Mouse (Mus musculus): ENCODE measurements around the gene Igf1r. TPM values are rescaled to one million over a fixed set of nuclear protein-coding genes. Genes with fewer than 3 reads are reported as not detected.

Igf1r gene
- polyA plus RNA-seq, 1 experiment from 2014 or later: 47.2 TPM

DNA sequence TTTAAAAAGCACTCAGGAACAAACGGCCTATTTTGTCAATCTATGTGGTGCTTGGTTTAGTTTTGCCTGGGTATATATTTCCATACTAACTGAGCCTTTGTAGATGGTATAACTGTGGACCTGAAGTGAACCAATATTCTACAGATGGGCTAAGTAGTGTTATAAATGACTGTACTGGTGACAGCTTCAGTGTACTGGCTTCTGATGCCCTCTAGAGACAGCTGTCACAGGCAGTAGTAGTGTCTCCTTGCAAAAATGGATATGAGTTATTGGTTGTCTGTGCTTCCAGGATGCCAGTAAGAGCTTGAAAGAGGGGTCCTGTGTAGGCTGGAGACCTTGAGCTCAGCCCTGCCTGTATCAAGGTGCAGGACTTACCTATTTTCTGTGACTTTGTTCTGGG lies 227.0 kb downstream of the Igf1r start:
- H3K9ac ChIP-seq (replicated peaks): no peak overlapping the region
- no peaks in the 10 kb centered on the region for H3K9me3 ChIP-seq
- 98% methylated on average over 1 of the region's 1 CpGs for WGBS
- H3K27me3 ChIP-seq: no peaks in the 10 kb centered on the region
- no peak overlapping the region for H3K4me2 ChIP-seq
- no peak for ATAC-seq (ENCODE audit: insufficient number of reproducible peaks, insufficient read depth, low FRiP score, low TSS enrichment, low read depth)
- H3K4me1 ChIP-seq (replicated peaks): peaks cover 14% of the 10 kb centered on the region
- no peak overlapping the region for H3K27ac ChIP-seq
- H3K36me3 ChIP-seq: peaks cover 69% of the 10 kb centered on the region
- no peak overlapping the region for H3K4me3 ChIP-seq (replicated peaks)

DNA sequence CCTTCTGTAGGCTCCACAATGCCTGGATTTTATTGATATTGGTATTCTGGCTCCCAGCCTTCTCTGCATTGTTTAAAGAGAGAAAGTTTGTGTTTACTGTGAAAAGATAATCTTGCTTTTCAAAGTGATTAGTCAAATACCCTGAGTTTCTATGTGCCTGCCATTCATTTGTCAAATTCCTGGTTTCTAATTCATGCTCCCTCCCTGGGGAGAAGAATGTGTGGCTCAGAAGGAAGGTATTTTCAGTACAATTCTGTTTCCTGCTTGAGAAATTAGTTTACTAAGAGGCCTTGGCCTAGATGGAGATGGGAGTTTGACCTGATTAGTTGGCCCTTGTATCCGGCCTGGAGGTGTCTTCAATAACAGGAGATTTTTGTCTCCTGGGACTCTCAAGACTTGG lies 228.5 kb downstream of the Igf1r start:
- 79% methylated on average over 1 of the region's 1 CpGs for WGBS
- Histone ChIP-seq H3K27ac (no peak overlapping the region), H3K9ac (replicated peaks) (no peak overlapping the region), H3K4me2 (no peak overlapping the region), H3K27me3 (no peaks in the 10 kb centered on the region), H3K4me3 (replicated peaks) (no peak overlapping the region), H3K9me3 (no peaks in the 10 kb centered on the region), H3K36me3 (peaks cover 71% of the 10 kb centered on the region), H3K4me1 (replicated peaks) (peaks cover 14% of the 10 kb centered on the region)
- no peak for ATAC-seq (ENCODE audit: insufficient number of reproducible peaks, insufficient read depth, low FRiP score, low TSS enrichment, low read depth)

DNA sequence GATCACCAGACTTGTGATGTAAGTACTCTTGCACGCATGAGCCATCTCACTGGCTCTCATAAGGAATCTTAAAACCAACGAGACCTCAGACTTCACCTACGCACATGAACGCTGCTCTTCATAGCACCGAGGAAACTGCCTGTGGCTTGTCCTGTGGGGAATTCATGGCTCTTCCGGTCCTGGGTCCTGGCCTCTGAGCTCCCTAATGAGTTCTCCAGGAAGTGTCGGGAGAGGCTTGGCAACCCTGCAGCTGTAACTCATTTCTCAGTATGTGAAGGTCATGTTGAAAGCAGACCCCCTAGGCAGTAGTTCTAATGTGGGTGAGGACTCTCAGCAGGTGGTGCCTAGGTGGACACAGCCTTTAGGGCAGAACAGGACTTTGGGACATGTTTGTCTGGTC lies 229.4 kb downstream of the Igf1r start:
- Histone ChIP-seq H3K4me1 (replicated peaks) (peaks cover 14% of the 10 kb centered on the region), H3K4me3 (replicated peaks) (no peak overlapping the region), H3K27me3 (no peaks in the 10 kb centered on the region), H3K36me3 (peaks cover 68% of the 10 kb centered on the region), H3K9ac (replicated peaks) (no peak overlapping the region), H3K27ac (no peak overlapping the region), H3K4me2 (no peak overlapping the region), H3K9me3 (no peaks in the 10 kb centered on the region)
- ATAC-seq (ENCODE audit: insufficient number of reproducible peaks, insufficient read depth, low FRiP score, low TSS enrichment, low read depth): no peak
- 33% methylated on average over 7 of the region's 7 CpGs for WGBS

DNA sequence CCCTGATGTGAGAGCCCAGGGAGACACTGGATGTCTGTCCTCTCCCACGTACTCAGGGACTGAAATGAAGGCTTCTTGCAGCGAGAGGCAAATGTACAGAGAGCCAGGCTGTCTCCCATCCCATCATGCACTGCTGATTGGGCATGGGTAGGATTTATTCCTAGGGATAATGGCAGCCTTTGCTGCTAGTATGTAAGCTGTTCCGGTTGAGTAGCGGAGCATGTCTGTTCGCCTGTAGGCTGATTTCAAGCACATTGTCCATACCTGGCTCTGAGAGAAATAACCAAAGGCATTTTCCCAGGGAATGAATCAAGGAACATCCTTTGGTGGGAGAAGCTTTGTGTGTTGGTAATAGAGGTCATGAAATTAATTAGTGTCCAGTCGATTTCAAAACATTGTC lies 230.1 kb downstream of the Igf1r start:
- Histone ChIP-seq H3K27me3 (no peaks in the 10 kb centered on the region), H3K9me3 (no peaks in the 10 kb centered on the region), H3K36me3 (peaks cover 71% of the 10 kb centered on the region), H3K4me3 (replicated peaks) (no peak overlapping the region), H3K27ac (no peak overlapping the region), H3K9ac (replicated peaks) (no peak overlapping the region), H3K4me2 (no peak overlapping the region), H3K4me1 (replicated peaks) (peaks cover 14% of the 10 kb centered on the region)
- no peak for ATAC-seq (ENCODE audit: insufficient number of reproducible peaks, insufficient read depth, low FRiP score, low TSS enrichment, low read depth)
- 92% methylated on average over 6 of the region's 6 CpGs for WGBS

DNA sequence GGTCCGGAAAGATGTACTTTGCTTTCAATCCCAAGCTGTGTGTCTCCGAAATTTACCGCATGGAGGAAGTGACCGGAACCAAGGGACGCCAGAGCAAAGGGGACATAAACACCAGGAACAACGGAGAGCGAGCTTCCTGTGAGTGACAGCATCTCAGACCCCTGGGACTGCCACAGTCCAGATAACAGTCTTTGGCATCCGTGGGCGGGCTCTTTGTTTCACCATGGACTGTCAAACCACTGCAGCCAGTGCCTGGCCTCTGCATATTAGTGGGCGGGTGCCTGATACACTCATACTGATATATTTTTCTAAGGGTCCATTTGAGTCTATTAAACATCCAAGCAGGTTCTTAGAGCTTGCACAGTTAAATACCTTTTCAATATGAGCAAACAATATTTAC lies 230.8 kb downstream of the Igf1r start:
- Histone ChIP-seq H3K4me2 (no peak overlapping the region), H3K27me3 (no peaks in the 10 kb centered on the region), H3K9ac (replicated peaks) (no peak overlapping the region), H3K27ac (no peak overlapping the region), H3K36me3 (peaks cover 72% of the 10 kb centered on the region), H3K4me1 (replicated peaks) (peaks cover 14% of the 10 kb centered on the region), H3K4me3 (replicated peaks) (no peak overlapping the region), H3K9me3 (no peaks in the 10 kb centered on the region)
- 91% methylated on average over 10 of the region's 10 CpGs for WGBS
- no peak for ATAC-seq (ENCODE audit: insufficient number of reproducible peaks, insufficient read depth, low FRiP score, low TSS enrichment, low read depth)

DNA sequence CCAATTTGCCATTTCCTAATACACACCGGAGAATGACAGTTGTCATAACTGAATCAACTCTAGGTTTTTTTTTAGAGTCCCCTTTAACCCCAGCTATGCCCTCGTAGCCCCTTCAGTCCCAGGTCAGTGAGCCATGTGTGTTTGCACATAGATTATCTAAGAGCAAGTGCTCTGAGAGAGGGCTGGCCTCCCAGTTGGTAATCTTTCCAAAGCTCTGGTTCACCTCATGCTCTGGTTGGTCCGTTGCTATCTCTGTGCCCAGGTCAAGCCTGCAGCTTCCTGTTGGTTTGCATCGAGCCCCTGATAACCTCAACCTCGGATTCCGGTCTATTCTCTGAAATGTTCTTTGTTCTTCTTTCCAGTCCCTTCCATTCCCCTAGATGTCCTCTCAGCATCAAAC lies 236.6 kb downstream of the Igf1r start:
- no peak for ATAC-seq (ENCODE audit: insufficient number of reproducible peaks, insufficient read depth, low FRiP score, low TSS enrichment, low read depth)
- Histone ChIP-seq H3K9ac (replicated peaks) (no peak overlapping the region), H3K9me3 (no peaks in the 10 kb centered on the region), H3K4me3 (replicated peaks) (no peak overlapping the region), H3K4me2 (no peak overlapping the region), H3K27me3 (no peaks in the 10 kb centered on the region), H3K4me1 (replicated peaks) (no peaks in the 10 kb centered on the region), H3K27ac (no peak overlapping the region), H3K36me3 (peaks cover 96% of the 10 kb centered on the region)
- WGBS: 91% methylated on average over 6 of the region's 6 CpGs

DNA sequence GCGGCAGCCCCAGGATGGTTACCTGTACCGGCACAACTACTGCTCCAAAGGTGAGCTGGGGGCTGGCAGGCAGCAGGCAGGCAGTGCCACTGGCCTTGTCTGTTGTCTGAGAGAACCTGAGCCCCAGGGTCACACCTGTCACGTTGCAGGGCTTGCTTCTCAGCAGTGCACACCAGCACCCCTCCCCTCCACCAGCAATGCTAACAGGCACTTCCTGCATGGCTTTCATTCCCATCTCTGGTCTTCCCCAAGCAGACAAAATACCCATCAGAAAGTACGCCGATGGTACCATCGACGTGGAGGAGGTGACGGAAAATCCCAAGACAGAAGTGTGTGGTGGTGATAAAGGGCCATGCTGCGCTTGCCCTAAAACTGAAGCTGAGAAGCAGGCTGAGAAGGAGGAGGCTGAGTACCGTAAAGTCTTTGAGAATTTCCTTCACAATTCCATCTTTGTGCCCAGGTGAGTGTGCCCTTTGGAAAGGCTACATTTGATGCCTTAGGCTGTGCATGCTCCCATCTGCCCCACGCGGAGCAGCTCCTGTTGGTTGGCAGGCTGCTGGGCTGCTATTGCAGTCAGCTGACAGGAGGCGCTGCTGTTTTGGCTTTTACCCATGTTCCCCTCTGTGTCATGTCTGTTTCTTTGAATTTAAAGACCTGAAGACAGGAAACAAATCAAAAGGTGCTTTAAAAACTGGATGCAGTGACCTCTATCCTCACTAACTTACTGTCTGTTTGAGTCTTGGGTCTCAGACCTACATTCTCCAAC lies 237.2 kb downstream of the Igf1r start:
- Histone ChIP-seq H3K4me1 (replicated peaks) (no peaks in the 10 kb centered on the region), H3K27me3 (no peaks in the 10 kb centered on the region), H3K4me3 (replicated peaks) (no peak overlapping the region), H3K36me3 (peaks cover 96% of the 10 kb centered on the region), H3K4me2 (no peak overlapping the region), H3K9me3 (no peaks in the 10 kb centered on the region), H3K27ac (no peak overlapping the region), H3K9ac (replicated peaks) (no peak overlapping the region)
- WGBS: 92% methylated on average over 13 of the region's 13 CpGs
- ATAC-seq (ENCODE audit: insufficient number of reproducible peaks, insufficient read depth, low FRiP score, low TSS enrichment, low read depth): no peak

DNA sequence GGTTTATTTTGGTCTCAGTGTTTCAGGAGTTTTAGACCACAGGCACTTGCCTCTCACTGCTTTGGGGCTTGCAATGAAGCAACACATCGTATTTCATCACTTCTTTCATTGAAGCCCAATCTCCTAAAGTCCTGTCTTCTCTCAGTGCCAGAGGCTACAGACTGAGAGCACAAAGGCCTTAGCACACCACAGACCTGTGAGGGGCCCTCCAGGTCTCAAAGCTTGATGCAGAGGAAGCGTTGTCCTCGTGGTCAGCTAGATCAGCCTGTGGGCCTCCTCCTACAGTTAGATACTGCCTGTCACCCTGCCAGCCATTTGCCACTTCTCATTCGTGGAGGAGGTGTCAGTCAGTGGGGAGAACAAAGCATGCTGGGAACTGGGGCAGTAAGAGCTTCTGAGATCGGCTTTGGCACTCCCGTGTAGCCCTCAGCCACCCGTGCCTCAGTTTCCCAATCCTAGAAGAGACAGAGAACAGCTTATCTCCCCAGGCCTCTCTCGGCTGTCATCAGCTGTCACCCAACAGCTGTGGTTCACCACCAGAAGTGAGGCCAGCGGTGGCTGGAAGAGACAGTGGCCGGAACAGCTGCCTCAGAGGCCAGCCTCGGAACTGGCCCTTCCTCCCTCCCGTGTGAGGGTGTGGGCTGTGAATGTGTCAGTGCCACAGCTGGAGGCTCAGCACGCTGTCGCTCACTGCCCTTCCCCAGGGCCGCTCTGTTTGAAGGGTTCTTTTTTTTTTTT lies 241.5 kb downstream of the Igf1r start:
- no peak overlapping the region for H3K27ac ChIP-seq
- no peak overlapping the region for H3K4me2 ChIP-seq
- H3K9ac ChIP-seq (replicated peaks): no peak overlapping the region
- H3K4me1 ChIP-seq (replicated peaks): no peaks in the 10 kb centered on the region
- H3K9me3 ChIP-seq: no peaks in the 10 kb centered on the region
- H3K4me3 ChIP-seq (replicated peaks): no peak overlapping the region
- peaks cover 99% of the 10 kb centered on the region for H3K36me3 ChIP-seq
- no peak for ATAC-seq (ENCODE audit: insufficient number of reproducible peaks, insufficient read depth, low FRiP score, low TSS enrichment, low read depth)
- no peaks in the 10 kb centered on the region for H3K27me3 ChIP-seq
- WGBS: 80% methylated on average over 15 of the region's 15 CpGs

DNA sequence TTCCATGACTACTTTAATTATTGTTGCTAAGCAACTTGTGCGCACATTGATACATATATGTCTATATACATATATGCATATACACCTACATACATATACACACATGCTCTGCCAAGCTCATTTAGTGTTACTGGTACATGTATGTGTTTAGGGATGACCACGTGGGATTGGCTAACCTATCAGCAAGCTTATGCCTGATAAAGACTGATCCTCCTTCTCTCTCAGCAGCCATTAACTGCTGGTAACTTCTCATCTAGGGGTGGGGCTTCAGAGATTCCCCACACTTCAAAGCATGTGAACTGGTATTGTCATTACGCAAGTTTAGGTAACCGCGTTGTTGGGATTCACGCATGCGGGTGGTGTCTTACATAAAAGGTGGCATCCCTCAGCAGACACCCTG lies 247.0 kb downstream of the Igf1r start:
- WGBS: 96% methylated on average over 7 of the region's 7 CpGs
- peaks cover 99% of the 10 kb centered on the region for H3K36me3 ChIP-seq

DNA sequence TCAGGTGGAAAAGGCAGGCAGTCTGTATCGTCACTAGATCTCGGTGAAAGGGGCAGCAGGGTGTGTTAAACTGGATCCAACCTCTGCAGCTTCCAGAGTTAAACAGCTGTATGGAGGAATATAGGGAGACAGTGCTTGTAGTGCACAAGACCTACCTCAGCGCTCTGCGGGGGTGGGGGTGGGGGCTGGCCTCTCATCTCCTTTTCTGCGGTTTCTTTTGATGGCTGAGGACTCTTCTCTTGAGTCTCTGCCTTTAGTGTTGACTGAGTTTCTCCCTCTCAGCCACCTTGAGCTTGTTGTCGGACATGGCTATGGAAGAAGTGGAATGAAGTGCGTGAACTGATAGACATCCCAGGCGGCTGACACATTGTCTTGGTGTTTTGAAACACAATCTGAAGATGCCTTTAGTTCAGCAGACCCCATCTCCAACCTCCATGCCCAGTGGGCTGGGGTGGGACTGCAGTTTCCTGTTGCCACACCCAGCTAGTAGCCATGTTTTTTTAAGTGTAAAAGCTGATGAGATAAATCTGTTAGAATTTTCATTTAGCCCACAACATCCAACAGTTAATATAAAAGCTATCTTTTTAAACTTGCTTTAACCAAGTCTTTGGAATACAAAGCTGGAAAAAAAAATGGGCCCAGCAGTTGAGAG lies 253.3 kb downstream of the Igf1r start:
- Histone ChIP-seq H3K9me3 (no peaks in the 10 kb centered on the region), H3K27me3 (no peaks in the 10 kb centered on the region), H3K4me3 (replicated peaks) (no peak overlapping the region), H3K9ac (replicated peaks) (no peak overlapping the region), H3K4me2 (no peak overlapping the region), H3K36me3 (peaks cover 99% of the 10 kb centered on the region), H3K27ac (no peak overlapping the region), H3K4me1 (replicated peaks) (no peaks in the 10 kb centered on the region)
- 90% methylated on average over 8 of the region's 8 CpGs for WGBS
- ATAC-seq (ENCODE audit: insufficient number of reproducible peaks, insufficient read depth, low FRiP score, low TSS enrichment, low read depth): no peak

More for the DNA sequence above, 247.0 kb downstream of the Igf1r start:
- H3K27me3 ChIP-seq: no peaks in the 10 kb centered on the region
- no peak overlapping the region for H3K27ac ChIP-seq
- H3K9me3 ChIP-seq: no peaks in the 10 kb centered on the region
- ATAC-seq (ENCODE audit: insufficient number of reproducible peaks, insufficient read depth, low FRiP score, low TSS enrichment, low read depth): no peak
- H3K9ac ChIP-seq (replicated peaks): no peak overlapping the region
- H3K4me2 ChIP-seq: no peak overlapping the region
- no peaks in the 10 kb centered on the region for H3K4me1 ChIP-seq (replicated peaks)
- no peak overlapping the region for H3K4me3 ChIP-seq (replicated peaks)

DNA sequence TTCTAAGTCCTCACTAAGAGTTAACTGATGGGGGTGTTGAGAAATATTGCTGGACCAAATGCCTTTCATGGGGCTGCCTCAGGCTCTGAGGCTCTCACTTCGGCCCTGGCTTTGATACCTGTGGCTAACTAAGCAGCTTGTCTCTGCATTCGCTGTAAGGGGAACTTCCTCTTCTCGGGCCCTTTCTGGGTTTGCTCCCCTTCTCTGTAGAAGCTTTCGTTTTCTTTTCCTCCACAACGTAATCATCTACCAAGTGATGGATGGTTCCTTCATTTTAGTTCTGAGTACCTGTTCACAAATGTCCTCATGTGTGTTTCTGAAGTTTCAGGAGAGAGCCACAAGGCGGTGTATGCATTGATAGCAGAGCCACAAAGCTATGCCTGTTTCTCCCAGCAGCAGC lies 256.4 kb downstream of the Igf1r start:
- no peak for ATAC-seq (ENCODE audit: insufficient number of reproducible peaks, insufficient read depth, low FRiP score, low TSS enrichment, low read depth)
- H3K27me3 ChIP-seq: no peaks in the 10 kb centered on the region
- no peaks in the 10 kb centered on the region for H3K9me3 ChIP-seq
- no peak overlapping the region for H3K27ac ChIP-seq
- no peak overlapping the region for H3K9ac ChIP-seq (replicated peaks)
- WGBS: 94% methylated on average over 6 of the region's 6 CpGs
- H3K4me2 ChIP-seq: no peak overlapping the region
- no peaks in the 10 kb centered on the region for H3K4me1 ChIP-seq (replicated peaks)
- peaks cover 97% of the 10 kb centered on the region for H3K36me3 ChIP-seq
- H3K4me3 ChIP-seq (replicated peaks): no peak overlapping the region
